Mouse (Mus musculus) forebrain, embryonic 11.5 days (tissue): ENCODE measurements around the gene Fkrp. TPM values are rescaled to one million over a fixed set of nuclear protein-coding genes. Genes with fewer than 3 reads are reported as not detected.

Experiments used
- ATAC-seq: fragments of 200-750 bp; cut with Nextera tagmentation; replicated peaks from 2 replicates; pipeline ENCODE4 v1.8.0; 2017; ENCODE audit warnings: moderate TSS enrichment; ENCODE audit not compliant: low FRiP score
- DNase-seq: peaks from one replicate; pipeline ENCODE4 v3.0.0-alpha.2; 2017; ENCODE audit warnings: low spot score
- H3K27ac ChIP-seq: fragments of 300-500 bp; sonication (generic); 2 replicates; pipeline ENCODE4 v1.5.1; 2014; ENCODE audit warnings: low read depth, low read length
- H3K27me3 ChIP-seq: fragments of 300-500 bp; sonication (generic); 2 replicates; pipeline ENCODE4 v1.6.1; 2014; ENCODE audit warnings: mild to moderate bottlenecking, low read length, mixed read lengths; ENCODE audit not compliant: control insufficient read depth, insufficient read depth
- H3K36me3 ChIP-seq: fragments of 300-500 bp; sonication (generic); 2 replicates; pipeline ENCODE4 v1.6.1; 2014; ENCODE audit warnings: mild to moderate bottlenecking, low read length, moderate library complexity, mixed read lengths; ENCODE audit not compliant: control insufficient read depth, insufficient read depth
- H3K4me1 ChIP-seq: fragments of 300-500 bp; sonication (generic); replicated peaks from 2 replicates; pipeline ENCODE4 v1.6.1; 2014; ENCODE audit warnings: low read length, mixed read lengths; ENCODE audit not compliant: control insufficient read depth, insufficient read depth
- H3K4me2 ChIP-seq: fragments of 300-500 bp; sonication (generic); 2 replicates; pipeline ENCODE4 v1.6.1; 2014; ENCODE audit warnings: low read depth, mild to moderate bottlenecking, low read length, moderate library complexity, mixed read lengths; ENCODE audit not compliant: severe bottlenecking
- H3K4me3 ChIP-seq: fragments of 300-500 bp; sonication (generic); 2 replicates; pipeline ENCODE4 v1.5.1; 2014; ENCODE audit warnings: low read depth, low read length
- H3K9ac ChIP-seq: fragments of 300-500 bp; sonication (generic); 2 replicates; pipeline ENCODE4 v1.6.1; 2014; ENCODE audit warnings: low read length
- H3K9me3 ChIP-seq: fragments of 300-500 bp; sonication (generic); 2 replicates; pipeline ENCODE4 v1.6.1; 2016; ENCODE audit warnings: low read length, mixed read lengths; ENCODE audit not compliant: control insufficient read depth
- WGBS: fragments of 180-500 bp; shearing (Covaris S2); extraction: QIAGEN DNeasy Blood & Tissue Kit; methylation state at CpG from one replicate; pipeline ENCODE4 v1.1.7; 2014; 5-methylcytosine and 5-hydroxymethylcytosine counted together
- polyA plus RNA-seq: library from polyadenylated mRNA; unstranded; fragments of >200 nt; fragmentation: Nextera tagmentation; extraction: Ambion mirVana; gene quantifications from 2 replicates; pipeline ENCODE4 v1.2.1, GENCODE M21; 2014

Fkrp gene
- polyA plus RNA-seq, 1 experiment from 2014 or later = 29.0 TPM

DNA sequence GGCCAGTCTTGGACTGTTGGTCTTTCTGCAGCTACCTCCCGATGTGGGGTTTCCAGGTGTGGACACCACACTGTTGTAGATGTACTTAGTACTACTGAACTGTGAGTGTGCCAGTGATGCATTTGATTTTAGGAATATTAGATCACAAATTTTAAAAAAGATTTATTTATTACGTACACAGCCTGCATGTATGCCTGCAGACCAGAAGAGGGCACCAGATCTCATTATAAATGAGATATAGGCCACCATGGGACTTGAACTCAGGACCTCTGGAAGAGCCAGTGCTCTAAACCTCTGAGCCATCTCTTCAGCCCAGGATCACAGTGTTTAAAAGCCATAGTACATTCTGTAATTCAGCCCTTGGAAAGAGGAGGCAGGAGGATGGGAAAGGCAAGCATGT is 4.0 kb downstream of the Fkrp start:
- H3K4me1 ChIP-seq = peaks cover 25% of the 10 kb centered on the region
- DNase-seq (no peak), ATAC-seq (no peak)
- no peaks in the 10 kb centered on the region for H3K9me3 ChIP-seq
- H3K27me3 ChIP-seq = peaks cover 28% of the 10 kb centered on the region
- no peak overlapping the region for H3K4me2 ChIP-seq
- no peak overlapping the region for H3K27ac ChIP-seq
- 74% methylated on average over 2 of the region's 2 CpGs for WGBS
- H3K36me3 ChIP-seq = no peaks in the 10 kb centered on the region; the same call in 1 of the 2 replicates
- no peak overlapping the region for H3K9ac ChIP-seq
- H3K4me3 ChIP-seq = no peak overlapping the region

DNA sequence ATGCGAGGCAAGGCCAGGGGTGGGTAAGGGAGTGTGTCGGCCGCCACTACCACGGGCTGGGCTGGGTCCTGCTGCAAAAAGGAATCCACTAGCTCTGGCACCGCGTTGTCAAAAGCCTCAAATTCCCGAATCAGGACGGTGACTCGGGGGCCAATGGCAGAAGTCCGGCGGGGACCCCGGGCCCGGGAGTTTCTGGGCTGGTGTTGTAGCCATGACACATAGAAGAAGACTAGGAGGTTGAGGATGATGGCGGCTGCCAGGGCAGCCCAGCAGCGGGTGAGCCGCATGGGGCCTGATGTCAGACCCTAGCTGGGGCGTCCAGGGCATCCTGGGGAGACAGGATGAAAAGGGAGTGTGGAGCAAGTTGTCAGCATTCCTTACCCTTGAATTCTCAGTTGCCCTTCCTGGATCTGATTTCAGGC is 4.9 kb downstream of the Fkrp start:
- Histone ChIP-seq H3K4me1 (peaks cover 24% of the 10 kb centered on the region), H3K9ac (peak overlapping the region; percentile 37), H3K4me2 (peak overlapping the region; percentile 61), H3K27ac (no peak overlapping the region), H3K4me3 (peak overlapping the region; percentile 30), H3K36me3 (no peaks in the 10 kb centered on the region; the same call in 1 of the 2 replicates), H3K27me3 (peaks cover 28% of the 10 kb centered on the region), H3K9me3 (no peaks in the 10 kb centered on the region)
- 8% methylated on average over 17 of the region's 17 CpGs for WGBS
- ATAC-seq = no peak
- DNase-seq = no peak

DNA sequence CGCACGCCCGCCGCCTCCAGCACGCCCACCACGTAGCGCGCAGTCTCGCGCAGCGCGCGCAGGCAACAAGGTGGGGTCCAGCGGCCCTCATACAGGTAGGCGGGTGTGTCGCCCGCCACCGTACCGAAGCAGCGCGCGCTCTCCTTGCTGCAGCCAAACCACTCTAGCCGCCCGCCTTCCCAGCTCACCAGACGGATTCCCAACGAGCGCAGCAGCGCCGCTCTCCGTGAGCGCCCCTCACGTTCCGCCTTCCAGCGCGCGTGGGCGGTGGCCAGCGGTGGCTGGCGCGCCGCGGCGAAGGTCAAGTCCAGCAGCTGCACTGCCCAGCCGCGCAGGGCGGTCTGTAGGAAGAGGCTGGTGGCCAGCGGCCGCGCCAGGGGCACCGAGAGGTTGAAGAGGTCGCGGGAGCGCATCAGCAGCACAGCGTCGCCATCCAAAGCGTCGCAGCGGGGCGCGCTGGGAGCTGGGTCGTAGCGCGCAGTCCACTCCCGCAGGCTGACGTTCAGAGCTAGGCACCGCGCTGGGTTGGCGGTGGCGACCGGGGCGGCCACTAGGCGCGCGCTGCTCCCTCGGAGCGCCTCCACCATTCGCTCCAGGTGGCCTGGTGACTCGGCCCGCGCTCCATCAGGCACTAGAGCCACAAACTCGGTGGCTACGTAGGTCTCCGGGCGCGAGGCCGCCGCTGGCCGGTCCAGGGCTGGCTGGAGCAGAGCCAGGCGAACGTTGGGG is 5.4 kb downstream of the Fkrp start:
- Histone ChIP-seq H3K4me3 (peak overlapping the region; percentile 30), H3K27me3 (peaks cover 28% of the 10 kb centered on the region), H3K36me3 (no peaks in the 10 kb centered on the region; the same call in 1 of the 2 replicates), H3K9me3 (no peaks in the 10 kb centered on the region), H3K27ac (no peak overlapping the region), H3K4me1 (peaks cover 24% of the 10 kb centered on the region), H3K9ac (peak overlapping the region; percentile 37), H3K4me2 (peak overlapping the region; percentile 61)
- ATAC-seq (no peak), DNase-seq (peak; percentile 71)
- WGBS = 7% methylated on average over 90 of the region's 90 CpGs

DNA sequence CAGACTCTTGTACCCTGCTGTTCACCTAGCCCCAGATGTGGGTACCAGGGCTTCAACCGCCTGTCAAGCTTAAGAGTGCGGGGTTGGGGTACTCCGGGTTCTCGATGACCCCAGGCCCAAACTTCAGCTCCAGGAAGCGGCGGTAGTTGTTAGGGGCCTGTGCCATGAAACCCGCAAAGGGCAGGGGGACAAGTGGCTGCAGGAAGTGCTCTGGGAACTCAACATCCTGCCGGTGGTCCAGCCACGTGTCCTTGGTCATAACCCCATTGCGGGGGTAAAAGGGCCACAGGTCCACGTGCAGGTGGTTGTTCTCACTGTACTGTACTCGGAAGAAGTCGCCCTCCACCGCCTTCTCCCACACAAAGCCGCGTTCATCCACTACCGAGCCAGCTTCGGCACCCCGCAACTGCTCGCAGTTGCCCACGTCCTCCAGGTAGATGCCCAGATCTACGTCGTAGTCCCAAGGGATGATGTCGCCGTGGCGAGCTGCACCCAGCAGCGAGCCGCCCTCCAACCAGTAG is 6.1 kb downstream of the Fkrp start:
- Histone ChIP-seq H3K4me2 (peak overlapping the region; percentile 61), H3K9ac (no peak overlapping the region), H3K27ac (no peak overlapping the region), H3K36me3 (no peaks in the 10 kb centered on the region; the same call in 1 of the 2 replicates), H3K4me3 (peak overlapping the region; percentile 30), H3K4me1 (peaks cover 19% of the 10 kb centered on the region), H3K9me3 (no peaks in the 10 kb centered on the region), H3K27me3 (peaks cover 28% of the 10 kb centered on the region)
- WGBS = 50% methylated on average over 28 of the region's 28 CpGs
- no peak for DNase-seq
- no peak for ATAC-seq

DNA sequence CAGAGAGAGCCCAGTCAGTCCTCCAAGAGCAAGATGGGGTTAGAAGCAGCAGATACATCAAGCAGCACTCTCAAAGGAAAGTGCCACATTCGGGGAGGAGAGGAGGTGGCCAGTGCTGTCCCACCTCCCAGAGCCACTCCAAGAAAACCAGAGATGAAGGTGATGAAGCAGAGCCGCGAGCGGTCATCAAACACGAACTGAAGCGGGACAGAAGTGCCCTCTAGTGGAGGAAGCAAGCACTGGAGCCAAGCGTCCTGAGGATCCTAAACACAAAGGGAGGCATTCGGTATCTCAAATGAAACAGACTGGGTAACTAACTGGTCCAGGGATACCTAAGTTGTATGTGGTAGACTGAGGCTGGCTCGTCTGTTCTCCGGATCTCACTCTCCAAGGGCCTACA is 6.8 kb downstream of the Fkrp start:
- H3K4me2 ChIP-seq = no peak overlapping the region
- 36% methylated on average over 10 of the region's 10 CpGs for WGBS
- H3K36me3 ChIP-seq = no peaks in the 10 kb centered on the region; the same call in 1 of the 2 replicates
- peaks cover 16% of the 10 kb centered on the region for H3K4me1 ChIP-seq
- peaks cover 28% of the 10 kb centered on the region for H3K27me3 ChIP-seq
- DNase-seq (peak; percentile 82), ATAC-seq (no peak)
- no peaks in the 10 kb centered on the region for H3K9me3 ChIP-seq
- no peak overlapping the region for H3K9ac ChIP-seq
- H3K4me3 ChIP-seq = no peak overlapping the region
- no peak overlapping the region for H3K27ac ChIP-seq

DNA sequence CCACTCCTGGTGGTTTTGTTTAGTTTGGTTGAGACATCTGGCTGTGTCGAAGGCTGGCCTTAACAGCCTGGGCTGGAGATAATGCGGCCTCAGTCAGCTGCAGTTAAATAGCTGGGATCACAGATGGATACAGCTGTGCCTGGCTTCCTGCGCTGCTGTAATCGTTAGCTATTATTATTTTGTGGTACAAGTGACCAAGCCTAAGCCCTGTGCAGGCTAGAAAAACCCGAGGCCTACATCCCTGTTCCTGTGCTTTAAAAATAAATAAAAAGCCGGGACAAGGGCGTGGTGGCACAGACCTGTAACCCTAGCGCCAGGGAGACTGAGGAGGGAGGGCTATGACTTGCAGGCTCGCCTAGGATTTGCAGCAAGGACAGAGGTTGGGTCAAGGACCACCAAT is 7.9 kb downstream of the Fkrp start:
- H3K27ac ChIP-seq = no peak overlapping the region
- H3K27me3 ChIP-seq = peaks cover 28% of the 10 kb centered on the region
- no peaks in the 10 kb centered on the region; the same call in 1 of the 2 replicates for H3K36me3 ChIP-seq
- ATAC-seq = no peak
- no peak overlapping the region for H3K4me3 ChIP-seq
- no peaks in the 10 kb centered on the region for H3K9me3 ChIP-seq
- no peak overlapping the region for H3K4me2 ChIP-seq
- DNase-seq = no peak
- peaks cover 16% of the 10 kb centered on the region for H3K4me1 ChIP-seq
- H3K9ac ChIP-seq = no peak overlapping the region
- WGBS = 90% methylated on average over 9 of the region's 9 CpGs

DNA sequence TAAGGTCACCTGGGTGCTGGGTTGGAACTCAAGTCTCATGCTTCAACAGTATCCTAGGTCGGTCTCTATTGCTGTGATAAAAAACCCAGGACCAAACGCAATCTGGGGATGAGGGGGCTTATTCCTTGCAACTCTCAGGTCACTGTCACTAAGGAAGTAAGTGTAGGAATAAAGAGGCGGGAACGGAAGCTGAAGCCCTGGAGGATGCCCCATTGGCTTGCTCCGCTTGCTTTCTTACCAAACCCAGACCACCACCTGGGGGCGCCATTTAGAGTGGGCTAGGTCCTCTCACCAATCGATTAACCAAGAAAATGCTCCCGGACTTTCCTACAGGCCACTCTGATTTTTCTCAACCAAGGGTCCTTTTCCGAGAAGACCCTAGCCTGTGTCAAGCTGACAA is 8.6 kb downstream of the Fkrp start:
- Histone ChIP-seq H3K36me3 (no peaks in the 10 kb centered on the region; the same call in 1 of the 2 replicates), H3K9ac (no peak overlapping the region), H3K4me2 (no peak overlapping the region), H3K4me3 (no peak overlapping the region), H3K4me1 (peaks cover 16% of the 10 kb centered on the region), H3K27ac (no peak overlapping the region), H3K27me3 (peaks cover 27% of the 10 kb centered on the region), H3K9me3 (no peaks in the 10 kb centered on the region)
- ATAC-seq = no peak
- 90% methylated on average over 9 of the region's 9 CpGs for WGBS
- DNase-seq = no peak

DNA sequence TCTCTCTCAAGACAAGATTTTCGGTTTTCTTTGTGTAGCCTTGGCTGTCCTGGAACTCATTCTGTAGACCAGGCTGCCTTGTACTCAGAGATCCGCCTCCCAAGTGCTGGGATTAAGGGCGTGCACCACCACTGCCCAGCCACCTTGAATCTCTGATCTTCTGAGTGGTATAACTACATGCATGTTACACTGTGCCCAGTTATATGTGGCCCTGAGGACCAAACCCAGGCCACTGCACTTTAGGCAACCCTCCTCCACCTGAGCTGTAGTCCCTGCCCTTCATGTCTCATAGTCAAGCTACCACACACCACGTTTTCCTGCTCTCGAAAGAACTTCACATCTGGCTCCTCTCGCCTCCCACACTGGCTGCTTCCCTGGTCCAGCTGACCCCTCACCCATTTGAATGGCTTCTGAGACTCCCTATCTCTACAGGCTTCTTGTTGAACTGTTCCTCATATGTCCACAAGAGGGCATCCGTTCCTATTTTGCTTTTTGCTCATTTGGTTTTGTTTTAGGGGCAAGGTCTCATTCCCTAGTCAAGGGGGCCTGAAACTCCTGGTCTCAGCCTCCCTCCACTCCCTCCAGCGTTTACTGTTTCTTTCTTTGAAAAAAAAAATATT is 12.0 kb downstream of the Fkrp start:
- ATAC-seq (0 out of 2 replicates have a peak, but pooled peaks have one; percentile 61), DNase-seq (no peak)
- Histone ChIP-seq H3K4me3 (no peak overlapping the region), H3K4me2 (no peak overlapping the region), H3K9me3 (no peaks in the 10 kb centered on the region), H3K36me3 (no peaks in the 10 kb centered on the region; the same call in 1 of the 2 replicates), H3K27me3 (no peaks in the 10 kb centered on the region), H3K27ac (no peak overlapping the region), H3K9ac (no peak overlapping the region), H3K4me1 (no peaks in the 10 kb centered on the region)
- 41% methylated on average over 8 of the region's 8 CpGs for WGBS
